Mouse (Mus musculus) small intestine, adult 2 months (tissue): ENCODE data around the gene Ccr7. TPM values are rescaled to one million over a fixed set of nuclear protein-coding genes. Genes with fewer than 3 reads are reported as not detected.

ENCODE experiments used
- H3K27ac ChIP-seq: fragments of 200-500 bp; 2 replicates; pipeline ENCODE4 v1.5.1; 2012; ENCODE audit warnings: low read depth, low read length, control low read depth, inconsistent platforms; ENCODE audit not compliant: insufficient read depth
- H3K27me3 ChIP-seq: fragments of 200-500 bp; 2 replicates; pipeline ENCODE4 v1.6.1; 2012; ENCODE audit warnings: mild to moderate bottlenecking, moderate library complexity, low read length, inconsistent platforms; ENCODE audit not compliant: control insufficient read depth, insufficient read depth
- H3K36me3 ChIP-seq: fragments of 200-500 bp; 2 replicates; pipeline ENCODE4 v1.6.1; 2012; ENCODE audit warnings: mild to moderate bottlenecking, low read length, control low read depth, inconsistent platforms; ENCODE audit not compliant: control insufficient read depth, insufficient read depth
- H3K4me1 ChIP-seq: fragments of 200-500 bp; 2 replicates; pipeline ENCODE4 v1.6.1; 2012; ENCODE audit warnings: low read length, inconsistent platforms, mixed read lengths; ENCODE audit not compliant: control insufficient read depth, insufficient read depth, insufficient read length
- H3K4me3 ChIP-seq: fragments of 200-500 bp; 2 replicates; pipeline ENCODE4 v1.5.1; 2012; ENCODE audit warnings: low read depth, mild to moderate bottlenecking, control low read depth, inconsistent platforms, low read length, moderate library complexity
- CTCF ChIP-seq: fragments of 200-500 bp; IDR thresholded peaks from 2 replicates; pipeline ENCODE4 v1.5.1; 2012; ENCODE audit warnings: low read depth, mild to moderate bottlenecking, control low read depth, inconsistent platforms, low read length, moderate library complexity, mixed read lengths; ENCODE audit not compliant: insufficient replicate concordance, insufficient read length; ENCODE audit errors: extremely low read depth
- POLR2A ChIP-seq: fragments of 200-500 bp; IDR thresholded peaks from 2 replicates; pipeline ENCODE4 v1.6.1; 2012; ENCODE audit warnings: low read depth, mild to moderate bottlenecking, control low read depth, inconsistent platforms, low read length, moderate library complexity
- WGBS: fragments of 180-500 bp; shearing (Covaris S2); methylation state at CpG from one replicate; pipeline ENCODE4 v1.1.7; 2018; 5-methylcytosine and 5-hydroxymethylcytosine counted together
- polyA plus RNA-seq: library from polyadenylated mRNA; depleted of rRNA; stranded (reverse); fragments of >200 nt; gene quantifications from 2 replicates; pipeline ENCODE4 v1.2.3, GENCODE M21; 2012

Ccr7 gene
- polyA plus RNA-seq, 1 experiment, result 4.1 TPM

GRCm38 (mm10) chr11:99172002-99172401 lies 17.1 kb upstream of the Ccr7 start:
- 83% methylated on average over 4 of the region's 4 CpGs for WGBS
- H3K4me1 ChIP-seq, result no peaks in the 10 kb centered on the region; the same call in 1 of the 2 replicates
- TF ChIP-seq CTCF, result no peak
- no peak for TF ChIP-seq POLR2A
- H3K4me3 ChIP-seq, result no peak overlapping the region
- no peaks in the 10 kb centered on the region for H3K36me3 ChIP-seq
- no peaks in the 10 kb centered on the region for H3K27me3 ChIP-seq
- no peak overlapping the region for H3K27ac ChIP-seq

- 54% methylated on average over 2 of the region's 2 CpGs for WGBS
- no peaks in the 10 kb centered on the region for H3K36me3 ChIP-seq
- H3K4me1 ChIP-seq, result no peaks in the 10 kb centered on the region; the same call in 1 of the 2 replicates
- H3K27me3 ChIP-seq, result no peaks in the 10 kb centered on the region
- H3K27ac ChIP-seq, result no peak overlapping the region
- TF ChIP-seq POLR2A (no peak), CTCF (no peak)
- H3K4me3 ChIP-seq, result no peak overlapping the region
Measured at GRCm38 (mm10) chr11:99171442-99171841, 16.6 kb upstream of the Ccr7 start.

GRCm38 (mm10) chr11:99170547-99171267 lies 15.8 kb upstream of the Ccr7 start:
- H3K4me1 ChIP-seq, result no peaks in the 10 kb centered on the region; the same call in 1 of the 2 replicates
- H3K27me3 ChIP-seq, result no peaks in the 10 kb centered on the region
- no peak overlapping the region for H3K27ac ChIP-seq
- WGBS, result 76% methylated on average over 12 of the region's 12 CpGs
- no peak overlapping the region for H3K4me3 ChIP-seq
- no peak for TF ChIP-seq POLR2A
- no peak for TF ChIP-seq CTCF
- no peaks in the 10 kb centered on the region for H3K36me3 ChIP-seq

GRCm38 (mm10) chr11:99170005-99170404 lies 15.1 kb upstream of the Ccr7 start:
- H3K27me3 ChIP-seq, result no peaks in the 10 kb centered on the region
- H3K27ac ChIP-seq, result no peak overlapping the region
- no peak overlapping the region for H3K4me3 ChIP-seq
- TF ChIP-seq CTCF (no peak), POLR2A (no peak)
- H3K36me3 ChIP-seq, result no peaks in the 10 kb centered on the region
- WGBS, result 93% methylated on average over 6 of the region's 6 CpGs
- no peaks in the 10 kb centered on the region; the same call in 1 of the 2 replicates for H3K4me1 ChIP-seq

- H3K4me3 ChIP-seq, result no peak overlapping the region
- no peaks in the 10 kb centered on the region; the same call in 1 of the 2 replicates for H3K4me1 ChIP-seq
- no peak overlapping the region for H3K27ac ChIP-seq
- TF ChIP-seq POLR2A, result no peak
- no peak for TF ChIP-seq CTCF
- H3K36me3 ChIP-seq, result no peaks in the 10 kb centered on the region
- WGBS, result 89% methylated on average over 2 of the region's 2 CpGs
- H3K27me3 ChIP-seq, result no peaks in the 10 kb centered on the region
Measured at GRCm38 (mm10) chr11:99169438-99169837, 14.6 kb upstream of the Ccr7 start.

- no peaks in the 10 kb centered on the region; the same call in 1 of the 2 replicates for H3K4me1 ChIP-seq
- no peak for TF ChIP-seq POLR2A
- TF ChIP-seq CTCF, result no peak
- WGBS, result 62% methylated on average over 12 of the region's 12 CpGs
- H3K27me3 ChIP-seq, result no peaks in the 10 kb centered on the region
- no peaks in the 10 kb centered on the region for H3K36me3 ChIP-seq
- H3K27ac ChIP-seq, result 0 out of 2 replicates have a peak overlapping the region, but pooled peaks have one; percentile 1
- H3K4me3 ChIP-seq, result peak overlapping the region; percentile 26; the same call in 1 of the 2 replicates
Measured at GRCm38 (mm10) chr11:99168030-99168474, 13.2 kb upstream of the Ccr7 start.

GRCm38 (mm10) chr11:99167576-99167975 lies 12.7 kb upstream of the Ccr7 start:
- WGBS, result 87% methylated on average over 7 of the region's 7 CpGs
- Histone ChIP-seq H3K36me3 (no peaks in the 10 kb centered on the region), H3K27ac (no peak overlapping the region; the same call in 1 of the 2 replicates), H3K27me3 (no peaks in the 10 kb centered on the region), H3K4me1 (peaks cover 2% of the 10 kb centered on the region; the same call in 1 of the 2 replicates), H3K4me3 (no peak overlapping the region)
- TF ChIP-seq CTCF (no peak), POLR2A (no peak)
